Comparison of ENCODE assay signal across 19 mouse cellular contexts in genomic region chr17:17396869-17397268, GRCm38 (mm10). TPM values are rescaled to one million over a fixed set of nuclear protein-coding genes. Genes with fewer than 3 reads are reported as not detected.
DNase-seq lines count a peak whose midpoint lies in the region; ATAC-seq and TF ChIP-seq lines count a peak whose summit lies in the region.
"Had no signal": no experiment of that assay in that cellular context is flagged by ENCODE, and none has a peak within 500 bp of the region (broad histone marks: within the 10 kb centered on the region; RNA-seq: fewer than 3 reads in every experiment).

No protein-coding gene starts in this region.

- H3K9ac ChIP-seq in MEL (ENCODE audit: control insufficient read depth, low read depth, low read length, poor library complexity, severe bottlenecking), result no peak overlapping the region
- no peak overlapping the region for H3K9ac ChIP-seq in forebrain, embryonic 13.5 days
- H3K9ac ChIP-seq in forebrain, postnatal 0 days, result no peak overlapping the region
- H3K9ac ChIP-seq: embryonic facial prominence, embryonic 13.5 days; heart, embryonic 13.5 days; hindbrain, embryonic 15.5 days had no signal

- ATAC-seq in forebrain, embryonic 13.5 days, result peak; percentile 52
- ATAC-seq in forebrain, postnatal 0 days, result peak; percentile 23; the same call in 1 of the 2 replicates
- ATAC-seq in activated CD4-positive, CD25-positive, alpha-beta regulatory T cell, adult 4 months, result no peak
- ATAC-seq: intestine, postnatal 0 days had no signal

- TF ChIP-seq EP300 in MEL (IDR thresholded peaks at IDR 0.05; ENCODE audit: low read depth in 1 of 2, low read length in 2 of 2), result no peak

- no peak overlapping the region for H3K4me3 ChIP-seq in MEL (ENCODE audit: control insufficient read depth in 1 of 2, insufficient read depth in 1 of 2, low read depth in 2 of 2, low read length in 2 of 2)
- H3K4me3 ChIP-seq in forebrain, embryonic 13.5 days, result no peak overlapping the region
- H3K4me3 ChIP-seq in forebrain, postnatal 0 days (ENCODE audit: low read depth, low read length), result no peak overlapping the region
- no peak overlapping the region for H3K4me3 ChIP-seq in heart, embryonic 10.5 days
- H3K4me3 ChIP-seq: embryonic facial prominence, embryonic 13.5 days; heart, embryonic 13.5 days; hindbrain, embryonic 15.5 days had no signal

- H3K36me3 ChIP-seq in MEL (ENCODE audit: control insufficient read depth in 1 of 2, insufficient read depth in 2 of 2, low read length in 2 of 2), result peaks cover 6% of the 10 kb centered on the region in 2 experiments
- H3K36me3 ChIP-seq in forebrain, embryonic 13.5 days (ENCODE audit: poor library complexity, severe bottlenecking), result peaks cover 6% of the 10 kb centered on the region; the same call in 1 of the 2 replicates
- H3K36me3 ChIP-seq in forebrain, postnatal 0 days (ENCODE audit: insufficient read depth), result peaks cover 3% of the 10 kb centered on the region
- peaks cover 26% of the 10 kb centered on the region; the same call in 1 of the 2 replicates for H3K36me3 ChIP-seq in heart, embryonic 10.5 days

- peaks cover 2% of the 10 kb centered on the region; the same call in 1 of the 2 replicates for H3K79me2 ChIP-seq in MEL (ENCODE audit: control insufficient read depth, insufficient read depth, low read length, poor library complexity)

- no peak for TF ChIP-seq CTCF in MEL (IDR thresholded peaks at IDR 0.05 in 2 of 3, conservative IDR thresholded peaks at IDR 0.05 in 1 of 3; ENCODE audit: control insufficient read depth in 1 of 3, insufficient read depth in 1 of 3, low read depth in 2 of 3, low read length in 3 of 3, poor library complexity in 1 of 3, severe bottlenecking in 1 of 3)
- no peak for TF ChIP-seq CTCF in brain, embryonic 14.5 days (IDR thresholded peaks at IDR 0.05; ENCODE audit: borderline replicate concordance, extremely low read depth, insufficient read depth, insufficient read length)
- TF ChIP-seq CTCF in forebrain, postnatal 0 days (IDR thresholded peaks at IDR 0.05; ENCODE audit: low read depth), result no peak

- DNase-seq in MEL (ENCODE audit: low read depth, low spot score), result no peak
- DNase-seq in brain, embryonic 14.5 days (ENCODE audit: low read depth), result peak; percentile 83
- DNase-seq in forebrain, postnatal 0 days, result no peak
- DNase-seq in heart, embryonic 10.5 days (ENCODE audit: low spot score), result no peak
- no peak for DNase-seq in T-cell, adult 2 months (ENCODE audit: low spot score)
- DNase-seq in left cerebral cortex, postnatal 25 days (ENCODE audit: low spot score in 2 of 2), result no peak
- DNase-seq: adrenal gland, postnatal 14 days; cerebellum, adult 2 months; cerebellum, postnatal 36 days; gastrocnemius, postnatal 14 days; heart, postnatal 36 days; kidney, adult 8-10 months had no signal

- no peak for TF ChIP-seq POLR2A in MEL (IDR thresholded peaks at IDR 0.05; ENCODE audit: control insufficient read depth in 1 of 2, insufficient read depth in 1 of 2, low read depth in 1 of 2, low read length in 2 of 2, poor library complexity in 1 of 2)
- no peak for TF ChIP-seq POLR2A in brain, embryonic 14.5 days (IDR thresholded peaks at IDR 0.05; ENCODE audit: borderline replicate concordance, extremely low read depth, insufficient read depth, insufficient read length, poor library complexity, severe bottlenecking)

- H3K4me1 ChIP-seq in MEL (ENCODE audit: control insufficient read depth in 1 of 2, insufficient read depth in 2 of 2, low read length in 2 of 2), result peaks cover 3 to 6% of the 10 kb centered on the region in 2 experiments
- peaks cover 18% of the 10 kb centered on the region for H3K4me1 ChIP-seq in forebrain, embryonic 13.5 days
- H3K4me1 ChIP-seq in forebrain, postnatal 0 days (ENCODE audit: insufficient read depth), result no peaks in the 10 kb centered on the region
- H3K4me1 ChIP-seq in heart, embryonic 10.5 days, result no peaks in the 10 kb centered on the region
- H3K4me1 ChIP-seq: heart, embryonic 13.5 days had no signal

- no peaks in the 10 kb centered on the region for H3K27me3 ChIP-seq in MEL (ENCODE audit: control insufficient read depth in 1 of 2, insufficient read depth in 2 of 2, low read length in 2 of 2)
- H3K27me3 ChIP-seq in forebrain, embryonic 13.5 days, result no peaks in the 10 kb centered on the region
- H3K27me3 ChIP-seq in forebrain, postnatal 0 days (ENCODE audit: insufficient read depth, low read length), result no peaks in the 10 kb centered on the region
- no peaks in the 10 kb centered on the region for H3K27me3 ChIP-seq in heart, embryonic 10.5 days (ENCODE audit: insufficient read depth, poor library complexity, severe bottlenecking)
- H3K27me3 ChIP-seq: CH12.LX; embryonic facial prominence, embryonic 13.5 days; heart, embryonic 13.5 days; hindbrain, embryonic 15.5 days had no signal

- no peak overlapping the region for H3K27ac ChIP-seq in MEL (ENCODE audit: control insufficient read depth, low read depth, low read length)
- peak overlapping the region; percentile 44 for H3K27ac ChIP-seq in forebrain, embryonic 13.5 days
- H3K27ac ChIP-seq in forebrain, postnatal 0 days (ENCODE audit: low read depth, low read length), result no peak overlapping the region
- H3K27ac ChIP-seq in heart, embryonic 10.5 days, result no peak overlapping the region
- H3K27ac ChIP-seq: embryonic facial prominence, embryonic 13.5 days; heart, embryonic 13.5 days; hindbrain, embryonic 15.5 days had no signal

- 0% methylated on average over 1 of the region's 1 CpGs for WGBS in forebrain, embryonic 13.5 days
- WGBS in forebrain, postnatal 0 days, result 7% methylated on average over 1 of the region's 1 CpGs
- WGBS in heart, embryonic 10.5 days, result 50% methylated on average over 1 of the region's 1 CpGs

- no peak for TF ChIP-seq RAD21 in MEL (IDR thresholded peaks at IDR 0.05; ENCODE audit: low read depth, low read length)

- no peaks in the 10 kb centered on the region for H3K9me3 ChIP-seq in MEL (replicated peaks; ENCODE audit: insufficient read depth, low read length)
- H3K9me3 ChIP-seq in forebrain, embryonic 13.5 days (replicated peaks), result no peaks in the 10 kb centered on the region
- H3K9me3 ChIP-seq in forebrain, postnatal 0 days (ENCODE audit: low read length), result no peaks in the 10 kb centered on the region
- no peaks in the 10 kb centered on the region for H3K9me3 ChIP-seq in heart, embryonic 10.5 days
- H3K9me3 ChIP-seq: embryonic facial prominence, embryonic 13.5 days; heart, embryonic 13.5 days; hindbrain, embryonic 15.5 days had no signal

- H3K4me2 ChIP-seq in forebrain, embryonic 13.5 days, result 0 out of 2 replicates have a peak overlapping the region, but pooled peaks have one; percentile 4
- H3K4me2 ChIP-seq in forebrain, postnatal 0 days (ENCODE audit: low read depth), result no peak overlapping the region
- H3K4me2 ChIP-seq: embryonic facial prominence, embryonic 13.5 days; heart, embryonic 13.5 days; hindbrain, embryonic 15.5 days had no signal

- intact Hi-C loops in left cerebral cortex, postnatal 25 days (cut with DNase I), result loop anchor here (5.0 to 10.0 kb wide), 2 partner anchors 168 to 350 kb away; no protein-coding TSS in a partner anchor

TF ChIP-seq in MEL, 35 proteins besides CTCF, POLR2A, EP300 and RAD21:
- TF ChIP-seq TBP (IDR thresholded peaks at IDR 0.05; ENCODE audit: low read depth, low read length) (no peak), TCF12 (IDR thresholded peaks at IDR 0.05; ENCODE audit: low read depth, low read length) (no peak), RCOR1 (IDR thresholded peaks at IDR 0.05; ENCODE audit: low read depth, low read length) (peak; percentile 17; the same call in 1 of the 2 replicates), SIN3A (IDR thresholded peaks at IDR 0.05; ENCODE audit: low read length) (no peak), ZMIZ1 (IDR thresholded peaks at IDR 0.05; ENCODE audit: low read depth, low read length) (no peak), GATA1 (IDR thresholded peaks at IDR 0.05; ENCODE audit: low read depth, low read length) (no peak)

RNA-seq across cellular contexts. Expression of gene Lix1, which starts 5.6 kb away (rescaled TPM):
- total RNA-seq in MEL (2012; rRNA removed), result not detected in 2 replicates
- not detected for polyA plus RNA-seq in MEL (2012; ENCODE audit: insufficient read depth in 1 of 2, insufficient read length in 2 of 2, low read depth in 1 of 2, low replicate concordance in 2 of 2, missing spikeins in 1 of 2)
- polyA plus RNA-seq in brain, embryonic 14.5 days (2012; rRNA removed), result 10.3 and 15.1 TPM in 2 replicates
- polyA plus RNA-seq in forebrain, embryonic 13.5 days (2015; fragmentation: Nextera tagmentation; extraction: Ambion mirVana), result 57.7 and 59.1 TPM in 2 replicates
- total RNA-seq in forebrain, postnatal 0 days (2014; rRNA removed), result 27.5 and 45.4 TPM in 2 replicates
- polyA plus RNA-seq in forebrain, postnatal 0 days (2015; fragmentation: Nextera tagmentation; extraction: Ambion mirVana), result 25.1 and 33.0 TPM in 2 replicates
- polyA plus RNA-seq in activated CD4-positive, CD25-positive, alpha-beta regulatory T cell, adult 4 months (2017; shearing (Covaris generic)), result not detected
- 9.7 and 31.2 TPM in 2 replicates for polyA plus RNA-seq in heart, embryonic 10.5 days (2016; fragmentation: Nextera tagmentation; extraction: Ambion mirVana)
- 10 to 100 TPM; 63.5 to 74.9 TPM for total RNA-seq in left cerebral cortex, postnatal 25 days (2021)

RNA-seq across cellular contexts. Expression of gene Riok2, which starts 22.8 kb away (rescaled TPM):
- total RNA-seq in MEL (2012; rRNA removed), result 45.3 and 47.3 TPM in 2 replicates
- polyA plus RNA-seq in MEL (2012; ENCODE audit: insufficient read depth in 1 of 2, insufficient read length in 2 of 2, low read depth in 1 of 2, low replicate concordance in 2 of 2, missing spikeins in 1 of 2), result 10 to 100 TPM in 1 of 2 experiments, not detected in 1; 43.3 TPM
- 24.7 and 29.3 TPM in 2 replicates for polyA plus RNA-seq in brain, embryonic 14.5 days (2012; rRNA removed)
- 29.3 and 32.9 TPM in 2 replicates for polyA plus RNA-seq in forebrain, embryonic 13.5 days (2015; fragmentation: Nextera tagmentation; extraction: Ambion mirVana)
- total RNA-seq in forebrain, postnatal 0 days (2014; rRNA removed), result 30.6 and 31.0 TPM in 2 replicates
- polyA plus RNA-seq in forebrain, postnatal 0 days (2015; fragmentation: Nextera tagmentation; extraction: Ambion mirVana), result 14.6 and 16.2 TPM in 2 replicates
- polyA plus RNA-seq in activated CD4-positive, CD25-positive, alpha-beta regulatory T cell, adult 4 months (2017; shearing (Covaris generic)), result 10 to 100 TPM; 30.8 to 37.4 TPM
- 26.6 and 30.6 TPM in 2 replicates for polyA plus RNA-seq in heart, embryonic 10.5 days (2016; fragmentation: Nextera tagmentation; extraction: Ambion mirVana)
- total RNA-seq in left cerebral cortex, postnatal 25 days (2021), result 10 to 100 TPM; 16.5 to 16.7 TPM

Comparison
In these comparisons a context has a peak if more than half of its experiments do, and no peak if none do; other contexts are left out.
1. RNA of gene Lix1, which starts 5.6 kb away (polyA plus RNA-seq): 57.7 to 59.1 TPM in forebrain, embryonic 13.5 days, 25.1 to 33.0 TPM in forebrain, postnatal 0 days, 9.7 to 31.2 TPM in heart, embryonic 10.5 days and 10.3 to 15.1 TPM in brain, embryonic 14.5 days; not detected in activated CD4-positive, CD25-positive, alpha-beta regulatory T cell, adult 4 months and not detected in MEL; every median in the first group is over 10 times any median in the second.